Mouse (Mus musculus): ENCODE data around the gene Olfr1457.

Gene Olfr1457

GRCm38 (mm10) chr19:13097791-13098190 is at the start of gene Olfr1457:
Gene Olfr1457 (minus strand): TSS chr19:13097891.
- no peak for DNase-seq (ENCODE audit: low spot score)

- DNase-seq (ENCODE audit: low spot score) = no peak
Observed at GRCm38 (mm10) chr19:13106675-13107074, 9.0 kb upstream of the Olfr1457 start, which contains the start of gene Olfr1458. Gene Olfr1458 (minus strand): TSS chr19:13106775.

- no peak for DNase-seq (ENCODE audit: low spot score)
Observed at GRCm38 (mm10) chr19:13093908-13094307, 3.8 kb downstream of the Olfr1457 start.

DNA sequence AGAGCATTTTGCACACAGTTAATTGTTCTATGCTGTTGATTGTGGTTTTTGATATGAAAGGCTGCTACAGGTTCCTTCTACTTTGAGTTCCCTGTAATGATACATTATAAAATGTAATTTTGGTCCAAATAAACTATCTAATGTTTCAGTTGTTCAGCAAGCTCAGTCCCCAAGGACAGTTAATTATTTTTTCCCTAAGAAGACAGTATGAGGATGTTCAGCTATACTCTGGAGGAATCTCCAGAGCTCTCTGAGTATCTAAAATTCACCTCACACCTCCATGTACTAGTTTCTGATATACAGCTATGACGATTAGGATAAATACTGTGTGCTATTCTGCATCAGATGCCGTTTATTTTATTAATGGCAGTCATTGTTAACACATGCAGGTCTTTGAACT is 37.4 kb downstream of the Olfr1457 start, which contains the start of gene Olfr1454:
Gene Olfr1454 (plus strand): TSS at position 301 of the 400 bp plus-strand sequence.
- DNase-seq (ENCODE audit: low spot score) = no peak

All from T-cell, adult 2 months (primary cell).